Mouse (Mus musculus) kidney, embryonic 14.5 days (tissue): ENCODE results near the gene Itfg2. TPM values are rescaled to one million over a fixed set of nuclear protein-coding genes. Genes with fewer than 3 reads are reported as not detected.
A peak's percentile ranks its signal among the peaks of the same experiment; 100 is the strongest.

Experiments used
- ATAC-seq: fragments of 200-750 bp; cut with Nextera tagmentation; 2 replicates; pipeline ENCODE4 v1.8.0; 2017; ENCODE audit warnings: moderate number of reproducible peaks, mild to moderate bottlenecking, moderate TSS enrichment, moderate library complexity; ENCODE audit not compliant: low FRiP score, low TSS enrichment
- H3K27ac ChIP-seq: fragments of 300-500 bp; sonication (generic); 2 replicates; pipeline ENCODE4 v1.5.1; 2014; ENCODE audit warnings: low read depth, mild to moderate bottlenecking, low read length, moderate library complexity, mixed read lengths
- H3K27me3 ChIP-seq: fragments of 300-500 bp; sonication (generic); 2 replicates; pipeline ENCODE4 v1.6.1; 2014; ENCODE audit warnings: mild to moderate bottlenecking, low read length; ENCODE audit not compliant: control insufficient read depth, insufficient read depth
- H3K36me3 ChIP-seq: fragments of 300-500 bp; sonication (generic); 2 replicates; pipeline ENCODE4 v1.6.1; 2014; ENCODE audit warnings: low read length, mixed read lengths; ENCODE audit not compliant: control insufficient read depth, insufficient read depth
- H3K4me1 ChIP-seq: fragments of 300-500 bp; sonication (generic); 2 replicates; pipeline ENCODE4 v1.6.1; 2014; ENCODE audit warnings: low read length, mixed read lengths; ENCODE audit not compliant: control insufficient read depth, insufficient read depth
- H3K4me2 ChIP-seq: fragments of 300-500 bp; sonication (generic); replicated peaks from 2 replicates; pipeline ENCODE4 v1.6.1; 2014; ENCODE audit warnings: low read depth, mild to moderate bottlenecking, low read length
- H3K4me3 ChIP-seq: fragments of 300-500 bp; sonication (generic); 2 replicates; pipeline ENCODE4 v1.5.1; 2014; ENCODE audit warnings: mild to moderate bottlenecking, low read length
- H3K9ac ChIP-seq: fragments of 300-500 bp; sonication (generic); 2 replicates; pipeline ENCODE4 v1.6.1; 2014; ENCODE audit warnings: low read depth, mild to moderate bottlenecking, low read length, moderate library complexity
- H3K9me3 ChIP-seq: fragments of 300-500 bp; sonication (generic); 2 replicates; pipeline ENCODE4 v1.6.1; 2016; ENCODE audit warnings: low read length; ENCODE audit not compliant: control insufficient read depth
- WGBS: fragments of 180-500 bp; shearing (Covaris S2); extraction: QIAGEN DNeasy Blood & Tissue Kit; methylation state at CpG from one replicate; pipeline ENCODE4 v1.1.7; 2014; 5-methylcytosine and 5-hydroxymethylcytosine counted together
- polyA plus RNA-seq: library from polyadenylated mRNA; unstranded; fragments of >200 nt; fragmentation: Nextera tagmentation; extraction: Ambion mirVana; gene quantifications from 2 replicates; pipeline ENCODE4 v1.2.1, GENCODE M21; 2014

The Itfg2 gene
- polyA plus RNA-seq, 1 experiment from 2014 or later: 35.7 TPM

DNA sequence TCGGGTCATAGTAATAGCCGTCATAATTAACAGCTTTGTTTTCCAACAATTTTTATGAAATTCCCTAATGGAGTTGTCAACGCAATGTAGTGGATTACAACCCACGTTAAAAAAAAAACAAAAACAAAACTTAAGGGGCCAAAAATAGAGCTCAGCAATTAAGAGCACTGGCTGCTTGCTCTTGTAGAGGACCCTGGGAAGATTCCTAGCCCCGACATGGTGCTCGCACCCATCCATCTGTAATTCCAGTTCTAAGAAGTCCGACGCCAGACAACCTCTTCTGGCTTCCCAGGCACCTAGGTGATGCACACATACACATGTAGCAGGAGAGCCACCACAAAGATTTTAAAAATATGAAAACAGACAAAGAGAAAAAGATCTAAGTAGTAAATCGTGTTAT lies 315 bp upstream of the Itfg2 start:
- Histone ChIP-seq H3K27ac (peak overlapping the region; percentile 92), H3K9ac (peak overlapping the region; percentile 68; the same call in 1 of the 2 replicates), H3K4me3 (peak overlapping the region; percentile 61), H3K36me3 (peaks cover 23% of the 10 kb centered on the region), H3K27me3 (no peaks in the 10 kb centered on the region), H3K4me2 (peak overlapping the region; percentile 57), H3K9me3 (no peaks in the 10 kb centered on the region), H3K4me1 (no peaks in the 10 kb centered on the region)
- WGBS: 19% methylated on average over 9 of the region's 9 CpGs
- ATAC-seq: no peak

DNA sequence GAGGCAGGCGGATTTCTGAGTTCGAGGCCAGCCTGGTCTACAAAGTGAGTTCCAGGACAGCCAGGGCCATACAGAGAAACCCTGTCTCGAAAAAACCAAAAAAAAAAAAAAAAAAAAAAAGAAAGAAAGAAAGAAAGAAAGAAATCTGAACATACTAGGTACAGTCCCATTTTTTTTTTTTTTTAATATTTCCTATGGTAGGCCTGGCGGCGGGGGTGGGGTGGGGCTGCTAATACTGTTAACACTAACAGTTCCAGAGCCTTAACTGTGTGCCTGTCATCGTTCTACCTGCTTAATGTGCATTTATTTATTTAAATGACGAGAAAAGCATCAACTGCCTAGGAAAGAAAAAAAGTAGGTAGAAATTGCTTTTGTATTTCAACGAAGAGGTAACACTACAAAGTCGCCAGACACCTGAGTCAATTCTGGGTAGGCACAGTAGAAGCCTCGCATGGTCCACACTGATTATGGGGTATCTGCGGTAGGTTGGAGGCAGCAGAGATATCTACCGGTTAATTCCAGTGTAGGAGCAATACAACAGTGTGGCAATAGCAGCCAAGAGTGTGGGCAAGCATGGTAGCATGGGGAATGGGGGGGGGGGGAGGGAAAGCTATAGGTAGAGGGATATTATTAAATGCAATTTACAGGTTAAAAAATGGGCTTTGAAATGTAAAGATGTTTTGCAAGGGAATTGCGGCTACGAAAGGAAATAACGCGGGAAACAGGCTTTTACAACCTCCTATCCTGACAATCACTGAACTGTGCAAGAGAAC lies 1.0 kb downstream of the Itfg2 start:
- Histone ChIP-seq H3K27me3 (no peaks in the 10 kb centered on the region), H3K4me1 (no peaks in the 10 kb centered on the region), H3K9ac (peak overlapping the region; percentile 68), H3K36me3 (peaks cover 12% of the 10 kb centered on the region), H3K4me3 (peak overlapping the region; percentile 61), H3K27ac (peak overlapping the region; percentile 92), H3K4me2 (peak overlapping the region; percentile 57), H3K9me3 (no peaks in the 10 kb centered on the region)
- no peak; the same call in 1 of the 2 replicates for ATAC-seq
- WGBS: 46% methylated on average over 15 of the region's 16 CpGs

DNA sequence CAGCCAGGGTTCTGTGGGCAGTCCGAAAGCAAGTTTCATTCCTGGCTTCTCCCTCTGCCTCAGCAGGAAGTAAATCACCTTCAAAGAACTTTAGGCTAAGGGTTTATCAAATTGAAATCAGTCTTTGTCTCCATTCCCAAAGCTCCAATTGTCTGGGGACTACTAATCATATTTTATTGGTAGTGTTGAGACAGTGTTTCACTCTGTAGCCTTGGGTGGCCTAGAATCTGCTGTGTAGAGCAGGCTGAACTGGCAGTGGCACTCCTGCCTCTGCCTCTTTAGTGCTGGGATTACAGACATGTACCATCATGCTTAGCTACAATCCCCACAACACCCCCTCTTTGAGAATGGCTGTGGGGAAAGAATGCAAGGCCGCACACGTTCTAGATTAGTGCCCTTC lies 3.3 kb downstream of the Itfg2 start:
- H3K36me3 ChIP-seq: no peaks in the 10 kb centered on the region
- no peak overlapping the region for H3K4me2 ChIP-seq
- H3K9ac ChIP-seq: no peak overlapping the region
- no peaks in the 10 kb centered on the region for H3K27me3 ChIP-seq
- 0 out of 2 replicates have a peak overlapping the region, but pooled peaks have one; percentile 33 for H3K27ac ChIP-seq
- H3K9me3 ChIP-seq: no peaks in the 10 kb centered on the region
- H3K4me1 ChIP-seq: no peaks in the 10 kb centered on the region
- no peak for ATAC-seq
- 82% methylated on average over 3 of the region's 3 CpGs for WGBS
- no peak overlapping the region for H3K4me3 ChIP-seq

DNA sequence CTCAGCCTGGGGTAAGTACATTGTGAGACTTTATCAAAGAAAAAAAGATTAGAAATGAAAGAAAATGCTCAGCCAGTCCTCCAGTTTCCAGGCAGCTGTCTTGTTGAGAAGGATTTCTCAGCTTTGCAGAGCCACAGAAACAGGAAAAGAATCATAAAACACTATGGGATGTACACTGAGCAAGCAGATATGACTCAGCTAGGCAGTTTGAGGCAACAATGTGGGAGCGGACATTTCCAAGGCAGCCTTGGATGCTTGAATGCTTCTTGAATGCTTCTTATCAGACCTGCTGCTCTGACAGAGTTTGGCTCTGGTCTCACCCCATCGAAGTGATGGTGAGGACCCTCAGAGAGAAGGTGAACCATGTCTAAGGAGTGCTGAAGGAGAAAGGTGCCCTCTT lies 3.7 kb downstream of the Itfg2 start:
- H3K9ac ChIP-seq: no peak overlapping the region
- no peaks in the 10 kb centered on the region for H3K4me1 ChIP-seq
- no peaks in the 10 kb centered on the region for H3K27me3 ChIP-seq
- no peak overlapping the region for H3K4me3 ChIP-seq
- no peak overlapping the region; the same call in 1 of the 2 replicates for H3K27ac ChIP-seq
- H3K4me2 ChIP-seq: no peak overlapping the region
- WGBS: 60% methylated on average over 2 of the region's 2 CpGs
- no peaks in the 10 kb centered on the region; the same call in 1 of the 2 replicates for H3K36me3 ChIP-seq
- no peak for ATAC-seq
- no peaks in the 10 kb centered on the region for H3K9me3 ChIP-seq

DNA sequence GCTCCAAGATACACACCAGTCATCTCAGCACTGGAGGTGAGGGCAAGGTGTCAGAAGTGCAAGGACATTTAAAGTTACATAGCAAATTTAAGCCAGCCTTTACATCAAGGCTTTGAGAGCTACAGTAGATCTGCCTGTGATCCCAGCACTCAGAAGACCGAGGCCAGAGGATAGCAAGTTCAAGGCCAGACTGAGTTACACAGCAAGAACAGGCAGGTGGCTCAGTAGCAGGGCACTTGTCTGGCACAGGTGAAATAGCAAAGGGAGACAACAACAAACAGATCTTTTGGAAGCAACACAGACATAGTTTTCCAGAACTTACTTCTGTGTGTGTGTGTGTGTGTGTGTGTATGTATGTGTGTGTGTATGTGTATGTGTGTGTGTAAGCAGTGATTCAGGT lies 6.7 kb downstream of the Itfg2 start:
- Histone ChIP-seq H3K4me2 (no peak overlapping the region), H3K36me3 (peaks cover 7% of the 10 kb centered on the region; the same call in 1 of the 2 replicates), H3K27me3 (no peaks in the 10 kb centered on the region), H3K27ac (no peak overlapping the region), H3K9me3 (no peaks in the 10 kb centered on the region), H3K4me1 (no peaks in the 10 kb centered on the region), H3K4me3 (no peak overlapping the region), H3K9ac (no peak overlapping the region)
- WGBS: 86% methylated on average over 1 of the region's 1 CpGs
- ATAC-seq: no peak

DNA sequence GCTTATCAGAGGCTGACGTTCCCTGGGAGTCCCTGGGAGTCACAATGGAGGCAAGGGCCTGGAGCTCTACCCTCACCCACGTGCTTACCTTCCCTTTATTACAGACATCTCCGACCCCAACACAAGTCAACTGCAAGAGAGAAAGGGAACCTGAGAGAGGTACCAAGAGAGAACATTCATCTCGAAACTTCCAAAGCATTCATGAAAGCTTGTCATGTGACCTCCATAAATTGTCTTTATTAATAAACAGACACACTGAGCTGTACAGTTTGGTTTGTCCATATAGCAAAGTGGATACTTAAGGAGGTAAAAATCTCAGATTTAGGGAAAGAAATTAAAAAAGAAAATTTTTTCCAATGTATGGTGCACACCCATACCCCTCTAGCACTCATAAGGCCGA lies 8.6 kb downstream of the Itfg2 start:
- H3K27me3 ChIP-seq: no peaks in the 10 kb centered on the region
- 82% methylated on average over 5 of the region's 5 CpGs for WGBS
- no peak overlapping the region for H3K27ac ChIP-seq
- H3K4me2 ChIP-seq: no peak overlapping the region
- no peak overlapping the region for H3K4me3 ChIP-seq
- no peak for ATAC-seq
- peaks cover 26% of the 10 kb centered on the region; the same call in 1 of the 2 replicates for H3K36me3 ChIP-seq
- no peak overlapping the region for H3K9ac ChIP-seq
- H3K4me1 ChIP-seq: no peaks in the 10 kb centered on the region
- H3K9me3 ChIP-seq: no peaks in the 10 kb centered on the region

DNA sequence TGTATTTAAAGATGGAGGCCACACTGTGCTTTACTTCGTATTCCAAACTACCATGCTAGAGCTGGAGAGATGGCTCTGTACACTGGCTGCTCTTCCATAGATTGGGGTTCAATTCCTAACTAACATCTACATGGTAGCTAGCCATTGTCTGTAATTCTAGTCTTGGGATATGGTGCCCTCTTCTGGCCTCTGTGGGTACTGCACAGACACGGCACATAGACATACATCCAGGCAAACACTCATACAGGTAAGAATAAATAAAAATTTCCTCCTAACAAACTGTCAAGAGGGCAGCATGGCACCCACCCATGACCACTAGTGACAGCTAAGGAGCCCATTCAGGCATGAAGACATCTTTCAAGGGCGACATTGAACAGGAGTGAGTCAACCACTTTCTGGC lies 13.6 kb downstream of the Itfg2 start:
- peak; percentile 40; the same call in 1 of the 2 replicates for ATAC-seq

DNA sequence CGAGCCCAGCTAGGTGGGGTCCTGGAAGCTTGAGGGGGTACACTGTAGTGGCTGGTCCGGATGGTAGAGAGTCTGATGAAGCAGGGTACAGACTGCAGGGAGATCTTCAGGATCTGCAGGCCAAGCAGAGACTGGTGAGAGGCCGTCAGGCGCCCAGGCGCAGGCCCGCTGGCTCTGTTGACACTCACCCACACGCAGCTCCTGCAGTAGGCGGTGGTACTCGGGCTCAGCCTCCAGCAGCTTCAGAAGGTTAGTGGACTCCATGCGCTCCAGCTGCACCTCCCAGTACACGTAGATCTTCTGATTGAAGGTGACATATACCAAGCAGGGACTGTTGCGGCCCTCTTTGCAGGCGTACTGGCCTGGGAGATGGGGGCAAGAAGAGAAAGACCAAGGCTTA lies 14.4 kb downstream of the Itfg2 start:
- H3K9ac ChIP-seq: no peak overlapping the region
- no peaks in the 10 kb centered on the region for H3K27me3 ChIP-seq
- H3K36me3 ChIP-seq: peaks cover 61% of the 10 kb centered on the region
- H3K4me2 ChIP-seq: no peak overlapping the region
- no peak for ATAC-seq
- no peaks in the 10 kb centered on the region for H3K4me1 ChIP-seq
- no peak overlapping the region for H3K27ac ChIP-seq
- 93% methylated on average over 13 of the region's 13 CpGs for WGBS
- H3K9me3 ChIP-seq: no peaks in the 10 kb centered on the region
- no peak overlapping the region for H3K4me3 ChIP-seq

More for the DNA sequence above, 13.6 kb downstream of the Itfg2 start:
- Histone ChIP-seq H3K27me3 (no peaks in the 10 kb centered on the region), H3K36me3 (peaks cover 65% of the 10 kb centered on the region), H3K4me2 (no peak overlapping the region), H3K27ac (0 out of 2 replicates have a peak overlapping the region, but pooled peaks have one; percentile 4), H3K4me1 (no peaks in the 10 kb centered on the region), H3K4me3 (no peak overlapping the region), H3K9ac (no peak overlapping the region), H3K9me3 (no peaks in the 10 kb centered on the region)
- WGBS: 14% methylated on average over 3 of the region's 3 CpGs

DNA sequence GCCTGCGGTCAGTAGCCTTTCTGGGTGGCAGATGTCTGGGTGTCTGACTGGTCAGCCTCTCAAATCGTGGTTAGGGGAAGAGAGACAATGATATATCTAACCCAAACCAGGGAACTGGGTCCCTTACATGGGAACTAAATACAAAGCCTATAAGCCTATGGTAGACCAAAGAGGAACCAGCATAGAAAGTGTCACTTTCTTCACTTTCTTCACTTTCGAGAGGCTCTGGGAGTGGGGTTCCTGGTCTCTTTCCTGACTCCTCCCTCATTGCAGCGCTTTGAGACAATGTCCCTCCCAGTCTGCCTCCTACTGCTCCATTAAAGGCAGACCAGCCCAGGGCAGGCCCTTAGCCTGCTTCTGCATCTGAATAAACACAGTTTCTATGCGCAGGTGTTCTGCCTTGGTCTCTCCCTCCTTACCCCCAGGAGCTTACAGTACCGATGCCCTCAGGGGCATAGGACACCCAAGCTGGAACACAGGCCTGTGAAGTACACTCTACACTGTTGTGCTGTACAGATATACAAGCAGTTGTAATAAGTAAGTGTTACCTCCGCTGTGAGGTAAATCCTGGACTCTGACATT lies 16.1 kb downstream of the Itfg2 start:
- ATAC-seq: no peak

More for the DNA sequence above, 16.1 kb downstream of the Itfg2 start:
- H3K27me3 ChIP-seq: no peaks in the 10 kb centered on the region
- no peaks in the 10 kb centered on the region for H3K9me3 ChIP-seq
- 87% methylated on average over 7 of the region's 7 CpGs for WGBS
- H3K27ac ChIP-seq: no peak overlapping the region
- no peak overlapping the region for H3K9ac ChIP-seq
- H3K4me2 ChIP-seq: no peak overlapping the region
- H3K36me3 ChIP-seq: peaks cover 61% of the 10 kb centered on the region
- no peaks in the 10 kb centered on the region for H3K4me1 ChIP-seq
- H3K4me3 ChIP-seq: no peak overlapping the region
